Mouse (Mus musculus) intestine, postnatal 0 days (tissue): ENCODE measurements around the gene Kctd20. TPM values are rescaled to one million over a fixed set of nuclear protein-coding genes. Genes with fewer than 3 reads are reported as not detected.

Experiments used
- ATAC-seq: fragments of 200-750 bp; cut with Nextera tagmentation; 2 replicates; pipeline ENCODE4 v1.8.0; 2017; ENCODE audit warnings: mild to moderate bottlenecking, moderate TSS enrichment, moderate library complexity
- H3K27ac ChIP-seq: fragments of 300-500 bp; sonication (generic); 2 replicates; pipeline ENCODE4 v1.5.1; 2014; ENCODE audit warnings: mild to moderate bottlenecking, low read depth, low read length, moderate library complexity
- H3K27me3 ChIP-seq: fragments of 300-500 bp; sonication (generic); replicated peaks from 2 replicates; pipeline ENCODE4 v1.6.1; 2014; ENCODE audit warnings: low read length, mixed read lengths; ENCODE audit not compliant: control insufficient read depth, insufficient read depth
- H3K36me3 ChIP-seq: fragments of 300-500 bp; sonication (generic); 2 replicates; pipeline ENCODE4 v1.6.1; 2014; ENCODE audit warnings: mild to moderate bottlenecking, moderate library complexity; ENCODE audit not compliant: control insufficient read depth, insufficient read depth
- H3K4me1 ChIP-seq: fragments of 300-500 bp; sonication (generic); replicated peaks from 2 replicates; pipeline ENCODE4 v1.6.1; 2014; ENCODE audit warnings: antibody characterized with exemption, low read length, mixed read lengths; ENCODE audit not compliant: control insufficient read depth, insufficient read depth
- H3K4me2 ChIP-seq: fragments of 300-500 bp; sonication (generic); replicated peaks from 2 replicates; pipeline ENCODE4 v1.6.1; 2014; ENCODE audit warnings: low read depth, mild to moderate bottlenecking, moderate library complexity
- H3K4me3 ChIP-seq: fragments of 300-500 bp; sonication (generic); 2 replicates; pipeline ENCODE4 v1.5.1; 2014; ENCODE audit warnings: low read depth, low read length
- H3K9ac ChIP-seq: fragments of 300-500 bp; sonication (generic); 2 replicates; pipeline ENCODE4 v1.6.1; 2014; ENCODE audit warnings: mild to moderate bottlenecking, low read depth, low read length
- H3K9me3 ChIP-seq: fragments of 300-500 bp; sonication (generic); 2 replicates; pipeline ENCODE4 v1.6.1; 2016; ENCODE audit warnings: mixed run types; ENCODE audit not compliant: control insufficient read depth
- CTCF ChIP-seq: sonication (generic); IDR thresholded peaks from 2 replicates; pipeline ENCODE4 v1.5.1; 2016; ENCODE audit warnings: low read depth, mild to moderate bottlenecking, control low read depth, antibody characterized with exemption, moderate library complexity
- WGBS: fragments of 180-500 bp; shearing (Covaris S2); extraction: QIAGEN DNeasy Blood & Tissue Kit; methylation state at CpG from one replicate; pipeline ENCODE4 v1.1.7; 2014; 5-methylcytosine and 5-hydroxymethylcytosine counted together
- polyA plus RNA-seq: library from polyadenylated mRNA; unstranded; fragments of >200 nt; fragmentation: Nextera tagmentation; extraction: Ambion mirVana; gene quantifications from 2 replicates; pipeline ENCODE4 v1.2.1, GENCODE M21; 2015

Gene Kctd20
- polyA plus RNA-seq, 1 experiment from 2014 or later = 25.6 TPM

GRCm38 (mm10) chr17:28994615-28995014, 42.9 kb downstream of the Kctd20 start:
- peaks cover 40% of the 10 kb centered on the region for H3K36me3 ChIP-seq
- no peak overlapping the region for H3K9ac ChIP-seq
- no peak overlapping the region for H3K4me2 ChIP-seq
- TF ChIP-seq CTCF = no peak
- no peak for ATAC-seq
- no peaks in the 10 kb centered on the region for H3K4me1 ChIP-seq
- 83% methylated on average over 4 of the region's 4 CpGs for WGBS
- H3K9me3 ChIP-seq = no peaks in the 10 kb centered on the region
- no peak overlapping the region for H3K4me3 ChIP-seq
- no peak overlapping the region for H3K27ac ChIP-seq
- H3K27me3 ChIP-seq = no peaks in the 10 kb centered on the region

GRCm38 (mm10) chr17:29000465-29000864, 48.7 kb downstream of the Kctd20 start:
- ATAC-seq = no peak
- Histone ChIP-seq H3K4me2 (no peak overlapping the region), H3K27me3 (no peaks in the 10 kb centered on the region), H3K9me3 (no peaks in the 10 kb centered on the region), H3K4me3 (no peak overlapping the region), H3K4me1 (no peaks in the 10 kb centered on the region), H3K36me3 (peaks cover 39% of the 10 kb centered on the region), H3K27ac (no peak overlapping the region), H3K9ac (no peak overlapping the region)
- 88% methylated on average over 6 of the region's 6 CpGs for WGBS
- no peak for TF ChIP-seq CTCF

GRCm38 (mm10) chr17:29003740-29004139, 52.0 kb downstream of the Kctd20 start:
- Histone ChIP-seq H3K27me3 (no peaks in the 10 kb centered on the region), H3K4me1 (no peaks in the 10 kb centered on the region), H3K4me3 (no peak overlapping the region), H3K4me2 (no peak overlapping the region), H3K27ac (no peak overlapping the region), H3K9me3 (no peaks in the 10 kb centered on the region), H3K36me3 (peaks cover 13% of the 10 kb centered on the region), H3K9ac (no peak overlapping the region)
- 43% methylated on average over 1 of the region's 1 CpGs for WGBS
- no peak for ATAC-seq
- TF ChIP-seq CTCF = no peak

- H3K4me3 ChIP-seq = no peak overlapping the region
- peak overlapping the region; percentile 50; the same call in 1 of the 2 replicates for H3K27ac ChIP-seq
- 71% methylated on average over 3 of the region's 3 CpGs for WGBS
- H3K4me2 ChIP-seq = peak overlapping the region; percentile 41
- no peaks in the 10 kb centered on the region for H3K27me3 ChIP-seq
- no peak for TF ChIP-seq CTCF
- no peak for ATAC-seq
- no peak overlapping the region for H3K9ac ChIP-seq
- no peaks in the 10 kb centered on the region for H3K9me3 ChIP-seq
- H3K36me3 ChIP-seq = peaks cover 6% of the 10 kb centered on the region; the same call in 1 of the 2 replicates
- H3K4me1 ChIP-seq = no peaks in the 10 kb centered on the region
Measured at GRCm38 (mm10) chr17:29005002-29005401, 53.3 kb downstream of the Kctd20 start.

- Histone ChIP-seq H3K36me3 (no peaks in the 10 kb centered on the region), H3K4me2 (peak overlapping the region; percentile 87), H3K4me1 (no peaks in the 10 kb centered on the region), H3K27ac (peak overlapping the region; percentile 90), H3K27me3 (no peaks in the 10 kb centered on the region), H3K9ac (peak overlapping the region; percentile 93), H3K9me3 (no peaks in the 10 kb centered on the region), H3K4me3 (peak overlapping the region; percentile 89)
- TF ChIP-seq CTCF = no peak
- ATAC-seq = no peak
- WGBS = 1% methylated on average over 7 of the region's 7 CpGs
Measured at GRCm38 (mm10) chr17:29006812-29007211, 55.1 kb downstream of the Kctd20 start.

GRCm38 (mm10) chr17:29007243-29007640, 55.5 kb downstream of the Kctd20 start:
- peak overlapping the region; percentile 93 for H3K9ac ChIP-seq
- ATAC-seq = peak; percentile 24
- no peaks in the 10 kb centered on the region for H3K36me3 ChIP-seq
- peak overlapping the region; percentile 90 for H3K27ac ChIP-seq
- H3K4me1 ChIP-seq = no peaks in the 10 kb centered on the region
- no peak for TF ChIP-seq CTCF
- no peaks in the 10 kb centered on the region for H3K9me3 ChIP-seq
- peak overlapping the region; percentile 87 for H3K4me2 ChIP-seq
- 0% methylated on average over 19 of the region's 19 CpGs for WGBS
- no peaks in the 10 kb centered on the region for H3K27me3 ChIP-seq
- H3K4me3 ChIP-seq = peak overlapping the region; percentile 89
